Mouse (Mus musculus): ENCODE measurements around the gene Gja1. TPM values are rescaled to one million over a fixed set of nuclear protein-coding genes. Genes with fewer than 3 reads are reported as not detected.
"Not testable (repeated sequence)": the region's sequence is repeated elsewhere in the genome, so short reads cannot be mapped to it uniquely, and the experiment has no call there.

Gja1 gene
- polyA plus RNA-seq, 1 experiment from 2014 or later: 77.9 TPM

GRCm38 (mm10) chr10:56385195-56386109, 8.3 kb downstream of the Gja1 start:
- H3K9me3 ChIP-seq: no peaks in the 10 kb centered on the region
- no peak overlapping the region for H3K9ac ChIP-seq
- ATAC-seq (ENCODE audit: insufficient read depth, low FRiP score, low read depth): no peak
- H3K27me3 ChIP-seq (replicated peaks): no peaks in the 10 kb centered on the region
- no peak overlapping the region for H3K27ac ChIP-seq
- H3K4me1 ChIP-seq: no peaks in the 10 kb centered on the region
- WGBS: 79% methylated on average over 13 of the region's 13 CpGs
- H3K36me3 ChIP-seq: peaks cover 19% of the 10 kb centered on the region
- no peak overlapping the region for H3K4me2 ChIP-seq
- H3K4me3 ChIP-seq (replicated peaks): no peak overlapping the region

- Histone ChIP-seq H3K9me3 (no peaks in the 10 kb centered on the region), H3K4me1 (no peaks in the 10 kb centered on the region), H3K4me3 (replicated peaks) (no peak overlapping the region), H3K27ac (no peak overlapping the region), H3K27me3 (replicated peaks) (no peaks in the 10 kb centered on the region), H3K36me3 (peaks cover 9% of the 10 kb centered on the region; the same call in 1 of the 2 replicates), H3K4me2 (no peak overlapping the region), H3K9ac (no peak overlapping the region)
- WGBS: 54% methylated on average over 6 of the region's 6 CpGs
- ATAC-seq (ENCODE audit: insufficient read depth, low FRiP score, low read depth): no peak
Measured at GRCm38 (mm10) chr10:56393095-56393784, 16.1 kb downstream of the Gja1 start.

- not testable (repeated sequence) for H3K4me3 ChIP-seq (replicated peaks); H3K4me1 ChIP-seq; ATAC-seq (ENCODE audit: insufficient read depth, low FRiP score, low read depth); H3K27me3 ChIP-seq (replicated peaks); H3K9ac ChIP-seq; H3K4me2 ChIP-seq; H3K9me3 ChIP-seq; H3K36me3 ChIP-seq; H3K27ac ChIP-seq
- 91% methylated on average over 7 of the region's 7 CpGs for WGBS
Measured at GRCm38 (mm10) chr10:56393815-56394417, 16.8 kb downstream of the Gja1 start.

GRCm38 (mm10) chr10:56397875-56398274, 20.7 kb downstream of the Gja1 start:
- Histone ChIP-seq H3K4me2 (no peak overlapping the region), H3K9me3 (no peaks in the 10 kb centered on the region), H3K9ac (0 out of 2 replicates have a peak overlapping the region, but pooled peaks have one; percentile 4), H3K4me1 (no peaks in the 10 kb centered on the region), H3K36me3 (no peaks in the 10 kb centered on the region), H3K27ac (no peak overlapping the region), H3K4me3 (replicated peaks) (no peak overlapping the region), H3K27me3 (replicated peaks) (no peaks in the 10 kb centered on the region)
- 78% methylated on average over 8 of the region's 8 CpGs for WGBS
- ATAC-seq (ENCODE audit: insufficient read depth, low FRiP score, low read depth): no peak

- H3K9me3 ChIP-seq: no peaks in the 10 kb centered on the region
- 0 out of 2 replicates have a peak overlapping the region, but pooled peaks have one; percentile 4 for H3K9ac ChIP-seq
- H3K27ac ChIP-seq: no peak overlapping the region
- H3K4me3 ChIP-seq (replicated peaks): no peak overlapping the region
- H3K27me3 ChIP-seq (replicated peaks): no peaks in the 10 kb centered on the region
- no peak for ATAC-seq (ENCODE audit: insufficient read depth, low FRiP score, low read depth)
- H3K36me3 ChIP-seq: no peaks in the 10 kb centered on the region
- WGBS: 91% methylated on average over 2 of the region's 2 CpGs
- H3K4me1 ChIP-seq: no peaks in the 10 kb centered on the region
- no peak overlapping the region for H3K4me2 ChIP-seq
Measured at GRCm38 (mm10) chr10:56398310-56398709, 21.2 kb downstream of the Gja1 start.

GRCm38 (mm10) chr10:56401396-56401795, 24.3 kb downstream of the Gja1 start:
- H3K9ac ChIP-seq: not testable (repeated sequence)
- 91% methylated on average over 8 of the region's 8 CpGs for WGBS

GRCm38 (mm10) chr10:56405934-56406333, 28.8 kb downstream of the Gja1 start:
- ATAC-seq (ENCODE audit: insufficient read depth, low FRiP score, low read depth): no peak
- H3K4me2 ChIP-seq: no peak overlapping the region
- H3K27ac ChIP-seq: no peak overlapping the region
- no peaks in the 10 kb centered on the region for H3K36me3 ChIP-seq
- H3K4me1 ChIP-seq: no peaks in the 10 kb centered on the region
- H3K4me3 ChIP-seq (replicated peaks): no peak overlapping the region
- WGBS: 64% methylated on average over 9 of the region's 9 CpGs
- H3K27me3 ChIP-seq (replicated peaks): no peaks in the 10 kb centered on the region
- H3K9me3 ChIP-seq: no peaks in the 10 kb centered on the region
- no peak overlapping the region for H3K9ac ChIP-seq

More at GRCm38 (mm10) chr10:56401396-56401795, 24.3 kb downstream of the Gja1 start:
- not testable (repeated sequence) for H3K4me2 ChIP-seq; H3K36me3 ChIP-seq; ATAC-seq (ENCODE audit: insufficient read depth, low FRiP score, low read depth); H3K27me3 ChIP-seq (replicated peaks); H3K4me1 ChIP-seq; H3K4me3 ChIP-seq (replicated peaks); H3K9me3 ChIP-seq; H3K27ac ChIP-seq

GRCm38 (mm10) chr10:56406386-56407130, 29.4 kb downstream of the Gja1 start:
- H3K36me3 ChIP-seq: no peaks in the 10 kb centered on the region
- WGBS: 86% methylated on average over 6 of the region's 6 CpGs
- no peaks in the 10 kb centered on the region for H3K9me3 ChIP-seq
- ATAC-seq (ENCODE audit: insufficient read depth, low FRiP score, low read depth): no peak
- no peak overlapping the region for H3K9ac ChIP-seq
- H3K27ac ChIP-seq: no peak overlapping the region
- no peak overlapping the region for H3K4me2 ChIP-seq
- no peaks in the 10 kb centered on the region for H3K4me1 ChIP-seq
- no peak overlapping the region for H3K4me3 ChIP-seq (replicated peaks)
- H3K27me3 ChIP-seq (replicated peaks): no peaks in the 10 kb centered on the region

- Histone ChIP-seq H3K4me2 (no peak overlapping the region), H3K27ac (no peak overlapping the region), H3K27me3 (replicated peaks) (no peaks in the 10 kb centered on the region), H3K9me3 (no peaks in the 10 kb centered on the region), H3K9ac (no peak overlapping the region), H3K4me3 (replicated peaks) (no peak overlapping the region), H3K36me3 (no peaks in the 10 kb centered on the region), H3K4me1 (no peaks in the 10 kb centered on the region)
- no peak for ATAC-seq (ENCODE audit: insufficient read depth, low FRiP score, low read depth)
- 53% methylated on average over 7 of the region's 7 CpGs for WGBS
Measured at GRCm38 (mm10) chr10:56415894-56416570, 38.9 kb downstream of the Gja1 start.

GRCm38 (mm10) chr10:56422518-56422917, 45.4 kb downstream of the Gja1 start:
- ATAC-seq (ENCODE audit: insufficient read depth, low FRiP score, low read depth): no peak
- Histone ChIP-seq H3K27ac (no peak overlapping the region), H3K9ac (no peak overlapping the region), H3K4me3 (replicated peaks) (no peak overlapping the region), H3K36me3 (no peaks in the 10 kb centered on the region), H3K4me2 (no peak overlapping the region), H3K27me3 (replicated peaks) (no peaks in the 10 kb centered on the region), H3K9me3 (no peaks in the 10 kb centered on the region), H3K4me1 (no peaks in the 10 kb centered on the region)
- 83% methylated on average over 4 of the region's 4 CpGs for WGBS

Data from stomach, embryonic 15.5 days (tissue).